Mouse (Mus musculus) intestine, postnatal 0 days (tissue): ENCODE measurements around the gene Slc6a11. TPM values are rescaled to one million over a fixed set of nuclear protein-coding genes. Genes with fewer than 3 reads are reported as not detected.

Experiments used
- ATAC-seq: fragments of 200-750 bp; cut with Nextera tagmentation; 2 replicates; pipeline ENCODE4 v1.8.0; 2017; ENCODE audit warnings: mild to moderate bottlenecking, moderate TSS enrichment, moderate library complexity
- H3K27ac ChIP-seq: fragments of 300-500 bp; sonication (generic); 2 replicates; pipeline ENCODE4 v1.5.1; 2014; ENCODE audit warnings: mild to moderate bottlenecking, low read depth, low read length, moderate library complexity
- H3K27me3 ChIP-seq: fragments of 300-500 bp; sonication (generic); replicated peaks from 2 replicates; pipeline ENCODE4 v1.6.1; 2014; ENCODE audit warnings: low read length, mixed read lengths; ENCODE audit not compliant: control insufficient read depth, insufficient read depth
- H3K36me3 ChIP-seq: fragments of 300-500 bp; sonication (generic); 2 replicates; pipeline ENCODE4 v1.6.1; 2014; ENCODE audit warnings: mild to moderate bottlenecking, moderate library complexity; ENCODE audit not compliant: control insufficient read depth, insufficient read depth
- H3K4me1 ChIP-seq: fragments of 300-500 bp; sonication (generic); replicated peaks from 2 replicates; pipeline ENCODE4 v1.6.1; 2014; ENCODE audit warnings: antibody characterized with exemption, low read length, mixed read lengths; ENCODE audit not compliant: control insufficient read depth, insufficient read depth
- H3K4me2 ChIP-seq: fragments of 300-500 bp; sonication (generic); replicated peaks from 2 replicates; pipeline ENCODE4 v1.6.1; 2014; ENCODE audit warnings: low read depth, mild to moderate bottlenecking, moderate library complexity
- H3K4me3 ChIP-seq: fragments of 300-500 bp; sonication (generic); 2 replicates; pipeline ENCODE4 v1.5.1; 2014; ENCODE audit warnings: low read depth, low read length
- H3K9ac ChIP-seq: fragments of 300-500 bp; sonication (generic); 2 replicates; pipeline ENCODE4 v1.6.1; 2014; ENCODE audit warnings: mild to moderate bottlenecking, low read depth, low read length
- H3K9me3 ChIP-seq: fragments of 300-500 bp; sonication (generic); 2 replicates; pipeline ENCODE4 v1.6.1; 2016; ENCODE audit warnings: mixed run types; ENCODE audit not compliant: control insufficient read depth
- CTCF ChIP-seq: sonication (generic); IDR thresholded peaks from 2 replicates; pipeline ENCODE4 v1.5.1; 2016; ENCODE audit warnings: low read depth, mild to moderate bottlenecking, control low read depth, antibody characterized with exemption, moderate library complexity
- WGBS: fragments of 180-500 bp; shearing (Covaris S2); extraction: QIAGEN DNeasy Blood & Tissue Kit; methylation state at CpG from one replicate; pipeline ENCODE4 v1.1.7; 2014; 5-methylcytosine and 5-hydroxymethylcytosine counted together
- polyA plus RNA-seq: library from polyadenylated mRNA; unstranded; fragments of >200 nt; fragmentation: Nextera tagmentation; extraction: Ambion mirVana; gene quantifications from 2 replicates; pipeline ENCODE4 v1.2.1, GENCODE M21; 2015

Gene Slc6a11
- polyA plus RNA-seq, 1 experiment from 2014 or later = not detected

DNA sequence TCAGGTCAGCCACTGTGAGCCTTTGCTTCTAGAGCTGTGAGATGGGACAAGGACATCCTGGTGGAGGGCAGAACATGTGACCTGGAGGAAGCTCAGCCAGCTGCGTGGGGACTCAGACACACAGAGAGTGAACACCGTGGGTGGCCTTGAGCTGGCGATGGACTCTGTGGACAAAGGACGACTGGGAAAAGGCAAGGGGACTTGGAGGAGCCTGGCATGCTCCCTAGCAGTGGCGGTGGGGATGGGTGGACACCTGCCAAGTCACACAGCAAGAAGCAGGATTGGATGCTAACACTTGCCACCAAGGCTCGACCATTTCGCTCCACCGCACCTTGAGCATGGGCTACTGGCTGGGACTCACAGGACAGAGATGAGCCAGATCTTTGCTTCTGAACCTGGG is 57.8 kb downstream of the Slc6a11 start:
- Histone ChIP-seq H3K9me3 (no peaks in the 10 kb centered on the region), H3K36me3 (no peaks in the 10 kb centered on the region), H3K27ac (no peak overlapping the region), H3K4me2 (no peak overlapping the region), H3K27me3 (no peaks in the 10 kb centered on the region), H3K9ac (no peak overlapping the region), H3K4me3 (no peak overlapping the region), H3K4me1 (no peaks in the 10 kb centered on the region)
- 86% methylated on average over 8 of the region's 8 CpGs for WGBS
- ATAC-seq = no peak
- no peak for TF ChIP-seq CTCF

DNA sequence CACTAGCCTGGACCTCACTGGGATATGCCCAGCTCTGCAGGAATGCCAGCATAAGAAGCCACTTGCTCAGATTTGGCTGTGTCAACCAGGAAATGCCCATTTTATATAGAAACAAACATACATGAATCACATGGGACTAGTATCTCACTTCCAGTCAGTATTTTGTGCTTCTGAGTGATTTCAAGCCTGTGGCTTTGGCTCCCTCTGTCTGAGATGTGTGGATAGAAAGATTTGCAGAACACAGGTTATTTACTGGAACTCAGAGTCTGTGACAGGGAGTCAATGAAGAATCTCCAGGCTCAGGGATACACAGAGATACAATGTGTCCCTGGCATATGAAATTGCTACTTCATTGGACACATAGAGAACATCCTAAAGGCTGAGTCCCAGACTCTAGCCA is 65.0 kb downstream of the Slc6a11 start:
- no peaks in the 10 kb centered on the region for H3K4me1 ChIP-seq
- no peaks in the 10 kb centered on the region for H3K36me3 ChIP-seq
- no peaks in the 10 kb centered on the region for H3K9me3 ChIP-seq
- H3K9ac ChIP-seq = no peak overlapping the region
- no peak overlapping the region for H3K4me3 ChIP-seq
- TF ChIP-seq CTCF = no peak
- ATAC-seq = no peak
- H3K27me3 ChIP-seq = no peaks in the 10 kb centered on the region
- H3K27ac ChIP-seq = no peak overlapping the region
- H3K4me2 ChIP-seq = no peak overlapping the region

DNA sequence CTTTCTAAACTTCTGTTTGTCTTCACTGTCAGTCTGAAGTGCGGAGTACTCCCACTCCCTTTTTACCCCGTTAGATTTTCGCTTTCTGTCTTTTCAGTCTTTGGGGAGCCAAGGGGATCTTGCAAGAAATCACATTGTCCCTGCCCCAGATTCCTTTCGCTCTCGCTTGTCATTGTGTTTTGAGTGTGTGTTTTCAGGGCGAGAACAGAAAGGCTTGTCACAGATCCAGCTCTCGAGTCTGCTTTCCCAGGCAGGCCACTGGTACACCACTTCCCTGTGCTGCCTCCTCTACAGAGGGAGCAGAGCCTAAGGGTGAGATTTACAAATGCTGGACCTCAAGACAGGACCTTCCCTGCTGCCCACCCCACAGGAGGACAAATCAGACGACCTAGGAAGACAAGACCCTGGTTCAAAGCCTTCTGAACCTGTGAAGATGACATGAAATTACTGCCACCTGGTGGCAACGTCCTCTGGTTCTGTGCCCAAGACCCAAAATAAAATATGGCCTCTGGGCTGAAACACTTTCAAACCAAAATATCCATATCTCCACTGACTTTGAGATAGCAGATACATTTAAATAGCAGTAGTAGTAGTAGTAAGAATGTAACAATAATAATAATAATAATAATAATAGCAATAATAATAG is 68.3 kb downstream of the Slc6a11 start:
- H3K4me3 ChIP-seq = no peak overlapping the region
- no peaks in the 10 kb centered on the region for H3K36me3 ChIP-seq
- no peak for ATAC-seq
- H3K27ac ChIP-seq = no peak overlapping the region
- peak; percentile 34 for TF ChIP-seq CTCF
- H3K4me2 ChIP-seq = no peak overlapping the region
- no peaks in the 10 kb centered on the region for H3K4me1 ChIP-seq
- no peaks in the 10 kb centered on the region for H3K27me3 ChIP-seq
- no peaks in the 10 kb centered on the region for H3K9me3 ChIP-seq
- H3K9ac ChIP-seq = no peak overlapping the region
- 55% methylated on average over 9 of the region's 9 CpGs for WGBS

- Histone ChIP-seq H3K4me2 (no peak overlapping the region), H3K9me3 (no peaks in the 10 kb centered on the region), H3K27me3 (no peaks in the 10 kb centered on the region), H3K4me3 (no peak overlapping the region), H3K9ac (no peak overlapping the region), H3K36me3 (no peaks in the 10 kb centered on the region), H3K4me1 (no peaks in the 10 kb centered on the region), H3K27ac (no peak overlapping the region)
- TF ChIP-seq CTCF = no peak
- no peak for ATAC-seq
- WGBS = 81% methylated on average over 3 of the region's 3 CpGs
These were observed 73.5 kb downstream of the Slc6a11 start for GRCm38 (mm10) chr6:114204557-114204956.

- TF ChIP-seq CTCF = no peak
- Histone ChIP-seq H3K27ac (no peak overlapping the region), H3K27me3 (no peaks in the 10 kb centered on the region), H3K9ac (no peak overlapping the region), H3K9me3 (no peaks in the 10 kb centered on the region), H3K36me3 (no peaks in the 10 kb centered on the region), H3K4me3 (no peak overlapping the region), H3K4me2 (no peak overlapping the region), H3K4me1 (no peaks in the 10 kb centered on the region)
- WGBS = 94% methylated on average over 2 of the region's 2 CpGs
- ATAC-seq = no peak
These were observed 77.3 kb downstream of the Slc6a11 start for GRCm38 (mm10) chr6:114208296-114208695.

DNA sequence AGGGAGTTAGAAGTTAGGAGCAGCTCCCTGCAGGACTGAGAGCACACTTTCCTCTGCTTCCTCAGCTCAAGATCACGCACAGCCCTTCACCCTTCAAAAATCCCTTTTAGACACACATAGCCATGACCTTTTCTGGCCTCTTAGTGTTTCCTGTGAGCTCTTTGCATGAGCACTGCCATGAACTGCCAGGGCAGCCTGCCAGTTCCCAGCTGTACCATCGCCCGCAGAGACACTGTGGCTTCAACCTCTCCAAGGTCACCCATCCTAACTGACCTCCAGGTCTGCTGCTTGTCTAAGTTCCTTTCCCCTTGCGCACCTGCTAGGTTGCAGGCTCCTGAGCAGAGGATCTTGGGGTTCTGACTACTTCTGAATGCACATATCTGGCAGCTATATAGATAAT is 83.4 kb downstream of the Slc6a11 start:
- no peak overlapping the region for H3K27ac ChIP-seq
- no peak overlapping the region for H3K4me3 ChIP-seq
- H3K9me3 ChIP-seq = no peaks in the 10 kb centered on the region
- no peak overlapping the region for H3K9ac ChIP-seq
- no peak overlapping the region for H3K4me2 ChIP-seq
- H3K36me3 ChIP-seq = no peaks in the 10 kb centered on the region
- H3K27me3 ChIP-seq = no peaks in the 10 kb centered on the region
- no peak for ATAC-seq
- no peaks in the 10 kb centered on the region for H3K4me1 ChIP-seq
- WGBS = 85% methylated on average over 4 of the region's 4 CpGs
- no peak for TF ChIP-seq CTCF
